In genomic region chr13:18843546-18843945, GRCm38 (mm10) we compare ENCODE assay signal across 17 mouse cellular contexts.
"Had no signal": no experiment of that assay in that cellular context is flagged by ENCODE, and none has a peak within 500 bp of the region (broad histone marks: within the 10 kb centered on the region; RNA-seq: fewer than 3 reads in every experiment).

No protein-coding gene starts in this region.

- H3K4me1 ChIP-seq: liver, embryonic 13.5 days; liver, embryonic 15.5 days; lung, embryonic 15.5 days; midbrain, embryonic 12.5 days; midbrain, embryonic 15.5 days; neural tube, embryonic 12.5 days had no signal

- H3K9ac ChIP-seq: liver, embryonic 13.5 days; liver, embryonic 15.5 days; liver, postnatal 0 days; lung, embryonic 15.5 days; midbrain, embryonic 12.5 days; midbrain, embryonic 15.5 days; neural tube, embryonic 12.5 days had no signal

- H3K4me3 ChIP-seq: liver, embryonic 13.5 days; liver, embryonic 15.5 days; lung, embryonic 15.5 days; megakaryocyte, embryonic 14.5 days; midbrain, embryonic 12.5 days; midbrain, embryonic 15.5 days; neural tube, embryonic 12.5 days had no signal

- H3K27me3 ChIP-seq: liver, embryonic 13.5 days; liver, embryonic 15.5 days; lung, embryonic 15.5 days; megakaryocyte, embryonic 14.5 days; midbrain, embryonic 12.5 days; midbrain, embryonic 15.5 days; neural tube, embryonic 12.5 days had no signal

- H3K27ac ChIP-seq: liver, embryonic 13.5 days; liver, embryonic 15.5 days; lung, embryonic 15.5 days; macrophage; midbrain, embryonic 12.5 days; midbrain, embryonic 15.5 days; neural tube, embryonic 12.5 days had no signal

- DNase-seq: liver, embryonic 13.5 days; liver, postnatal 0 days; lung, adult 2 months; lung, postnatal 10 days; right cerebral cortex, postnatal 25 days; right cerebral cortex, postnatal 4 days; spleen, adult 18-20 months; thymus, adult 18-20 months; thymus, postnatal 14 days; thymus, postnatal 36 days had no signal

- H3K9me3 ChIP-seq: liver, embryonic 13.5 days; liver, embryonic 15.5 days; lung, embryonic 15.5 days; megakaryocyte, embryonic 14.5 days; midbrain, embryonic 12.5 days; midbrain, embryonic 15.5 days; neural tube, embryonic 12.5 days had no signal

- H3K36me3 ChIP-seq: liver, embryonic 15.5 days; lung, embryonic 15.5 days had no signal

- ATAC-seq: liver, postnatal 0 days; midbrain, embryonic 15.5 days had no signal

- H3K4me2 ChIP-seq: liver, embryonic 13.5 days; liver, embryonic 15.5 days; lung, embryonic 15.5 days; midbrain, embryonic 12.5 days; midbrain, embryonic 15.5 days; neural tube, embryonic 12.5 days had no signal
